Mouse (Mus musculus): ENCODE results near the gene Tas2r117.

Tas2r117 gene

GRCm38 (mm10) chr6:132802518-132802917 is at the start of gene Tas2r117:
TSS of gene Tas2r117 (plus strand) at chr6:132802818.
- no peak for DNase-seq (ENCODE audit: low spot score)

DNA sequence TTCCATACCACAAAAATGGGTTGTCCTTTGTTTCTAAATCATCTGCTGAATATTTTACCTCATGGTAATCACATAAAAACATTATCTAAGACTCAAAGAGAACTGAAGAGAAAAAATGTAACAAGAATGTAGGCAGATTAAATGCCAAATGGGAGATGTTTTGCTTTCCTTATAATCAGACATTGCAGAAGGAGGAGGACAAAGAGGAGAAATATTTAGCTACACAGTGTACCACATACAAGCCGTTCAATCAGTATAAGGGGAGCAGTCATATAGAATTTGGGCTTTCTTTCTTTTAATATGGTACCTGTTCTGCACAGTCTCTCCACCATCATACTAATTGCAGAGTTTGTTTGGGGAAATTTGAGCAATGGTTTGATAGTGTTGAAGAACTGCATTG is 48.2 kb upstream of the Tas2r117 start, which contains the start of gene Tas2r124:
Gene Tas2r124, plus strand, starts transcription at position 301 of the 400 bp plus-strand sequence.
- no peak for DNase-seq (ENCODE audit: low spot score)

DNA sequence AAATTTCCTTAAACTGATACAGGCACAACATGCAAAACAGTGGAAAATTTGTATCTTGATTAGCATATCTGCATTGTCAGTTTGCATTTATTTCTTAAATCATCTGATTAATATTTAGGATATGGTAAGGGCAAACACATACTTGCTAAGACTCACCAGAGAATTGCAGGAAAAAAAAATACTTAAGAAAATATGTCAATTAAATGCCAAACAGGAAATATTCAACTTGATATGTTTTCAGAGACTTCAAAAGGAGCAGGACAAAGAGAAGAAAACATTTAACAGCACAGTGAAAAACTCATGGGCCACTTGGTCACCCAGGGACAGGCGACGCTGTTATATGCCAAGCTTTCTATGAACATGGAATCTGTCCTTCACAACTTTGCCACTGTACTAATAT is 40.8 kb upstream of the Tas2r117 start, which contains the start of gene Tas2r102:
Gene Tas2r102, plus strand, starts transcription at position 301 of the 400 bp plus-strand sequence.
- DNase-seq (ENCODE audit: low spot score), result no peak

GRCm38 (mm10) chr6:132778062-132778461 is 24.6 kb upstream of the Tas2r117 start, which contains the start of gene Tas2r136:
TSS of gene Tas2r136 (minus strand) at chr6:132778162.
- DNase-seq (ENCODE audit: low spot score), result no peak

DNA sequence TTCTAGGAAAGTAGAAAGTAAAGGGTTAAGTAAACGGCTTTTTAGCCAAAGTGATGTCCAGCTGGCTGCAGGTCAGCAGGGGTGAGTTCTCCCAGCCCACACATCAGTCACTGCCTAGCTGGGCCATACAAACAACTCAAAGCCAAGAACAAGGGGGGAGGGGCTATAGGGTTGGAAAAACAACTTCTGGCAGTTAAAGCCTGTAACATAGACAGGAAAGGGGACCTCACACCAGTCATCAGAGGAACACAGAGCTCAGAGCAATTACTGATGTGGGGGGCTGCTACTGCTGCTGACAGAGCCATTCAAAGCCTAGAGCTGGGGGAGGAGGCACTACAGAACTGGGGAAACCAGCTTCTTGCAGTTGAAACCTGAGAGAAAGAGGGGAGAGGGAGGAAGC is 7.2 kb upstream of the Tas2r117 start:
- no peak for DNase-seq (ENCODE audit: low spot score)

- no peak for DNase-seq (ENCODE audit: low spot score)
These were observed 44.2 kb downstream of the Tas2r117 start, which contains the start of gene Tas2r123 for GRCm38 (mm10) chr6:132846842-132847241. TSS of gene Tas2r123 (plus strand) at chr6:132847142.

Data from retina, embryonic 14.5 days (tissue).